Mouse (Mus musculus): ENCODE data around the gene Fhod1.
A peak's percentile ranks its signal among the peaks of the same experiment; 100 is the strongest.

The Fhod1 gene

DNA sequence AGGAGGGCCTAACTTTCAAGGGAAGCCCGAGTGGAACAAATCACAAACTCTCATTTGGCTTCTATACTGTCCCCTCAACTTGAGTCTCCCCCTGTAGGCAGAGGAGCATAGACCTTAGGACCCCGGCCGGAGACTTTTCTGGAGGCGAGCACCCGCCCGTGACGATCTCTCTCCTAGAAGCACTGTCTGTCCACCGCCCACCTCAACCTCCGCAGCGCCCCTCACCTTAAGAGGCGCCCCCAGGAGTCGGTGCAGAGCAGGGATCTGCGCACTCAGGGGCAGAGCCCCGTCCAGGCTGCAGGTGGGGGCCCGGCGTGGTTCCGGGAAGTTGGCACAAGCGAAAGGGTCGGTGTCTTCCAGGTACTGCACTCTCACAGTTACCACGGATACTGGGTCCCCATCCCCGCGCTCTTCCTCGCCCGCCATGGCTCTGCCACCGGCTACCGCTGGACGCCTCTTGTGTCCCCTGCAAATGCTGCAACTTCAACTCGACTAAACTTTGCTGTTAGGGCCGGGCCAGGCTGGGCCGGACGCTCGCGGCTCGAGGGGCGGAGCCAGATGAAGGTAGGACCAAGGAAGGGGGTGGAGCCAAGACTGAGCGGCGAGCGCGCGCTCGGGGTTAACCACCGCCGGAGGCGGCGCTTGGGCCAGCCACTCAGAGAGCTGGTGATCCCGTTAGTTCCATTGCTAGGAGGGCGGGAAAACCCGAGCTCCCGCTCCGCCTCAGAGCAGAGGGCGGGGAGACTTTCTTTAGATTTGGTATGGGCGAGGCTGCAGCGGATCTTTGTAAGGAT lies at the start of gene Fhod1:
TSS of gene Fhod1 (minus strand) at position 526 of the 794 bp plus-strand sequence.
- peak; percentile 98 for DNase-seq (ENCODE audit: low read depth, low spot score)

DNA sequence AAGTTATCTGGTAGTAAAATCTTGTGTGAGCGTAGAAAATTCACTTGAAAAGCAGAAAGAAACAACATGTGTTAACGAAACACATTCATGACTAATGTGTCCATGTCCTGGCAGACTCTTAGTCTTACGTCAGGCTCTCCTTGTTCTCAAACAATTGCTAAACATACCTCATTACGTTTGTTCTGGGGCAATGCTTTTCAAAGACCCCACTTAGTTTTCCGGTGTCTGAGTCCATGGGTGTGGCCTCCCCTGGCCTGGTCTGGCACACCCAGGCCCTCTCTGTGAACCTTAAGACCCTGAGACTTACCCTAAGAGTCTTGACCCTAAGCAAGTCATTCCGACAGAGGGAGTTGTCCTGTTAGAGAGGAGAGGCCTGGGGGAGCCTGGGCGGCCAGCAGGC lies 46.2 kb upstream of the Fhod1 start:
- no peak for DNase-seq (ENCODE audit: low read depth, low spot score)

DNA sequence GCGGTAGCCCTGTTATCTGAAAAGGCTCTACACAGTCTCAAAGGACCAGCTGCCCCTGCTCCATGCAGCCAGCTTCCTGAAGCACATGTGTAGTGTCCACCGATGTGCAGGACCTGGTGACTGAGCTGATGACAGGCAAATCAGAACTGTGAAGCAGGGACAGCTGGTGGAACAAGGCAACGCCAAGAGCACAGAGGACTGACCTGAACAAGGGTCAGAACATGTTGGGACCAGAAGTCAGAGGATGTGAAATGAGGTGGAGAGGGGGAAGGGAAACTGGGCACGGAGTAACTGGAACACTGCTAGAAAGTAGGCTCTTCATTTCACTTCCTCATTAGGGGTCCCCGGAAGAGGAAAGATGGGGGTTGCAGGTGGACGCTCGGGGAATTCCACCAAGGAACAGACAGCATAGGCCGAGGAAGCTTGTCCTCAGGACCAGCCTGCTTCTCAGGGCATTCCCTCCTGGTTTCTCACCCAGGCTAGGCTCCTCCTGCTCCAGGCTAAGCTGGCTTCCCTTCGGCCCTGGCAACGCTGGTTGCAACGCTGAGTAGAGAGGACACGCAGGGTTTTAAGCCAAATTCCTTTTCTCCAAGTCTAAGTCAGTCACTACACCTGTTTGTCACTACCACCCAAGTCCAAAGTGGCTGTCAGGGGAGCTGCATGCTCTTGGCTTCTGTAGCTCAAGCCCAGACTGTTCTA lies 45.5 kb upstream of the Fhod1 start:
- DNase-seq (ENCODE audit: low read depth, low spot score), result peak; percentile 73

DNA sequence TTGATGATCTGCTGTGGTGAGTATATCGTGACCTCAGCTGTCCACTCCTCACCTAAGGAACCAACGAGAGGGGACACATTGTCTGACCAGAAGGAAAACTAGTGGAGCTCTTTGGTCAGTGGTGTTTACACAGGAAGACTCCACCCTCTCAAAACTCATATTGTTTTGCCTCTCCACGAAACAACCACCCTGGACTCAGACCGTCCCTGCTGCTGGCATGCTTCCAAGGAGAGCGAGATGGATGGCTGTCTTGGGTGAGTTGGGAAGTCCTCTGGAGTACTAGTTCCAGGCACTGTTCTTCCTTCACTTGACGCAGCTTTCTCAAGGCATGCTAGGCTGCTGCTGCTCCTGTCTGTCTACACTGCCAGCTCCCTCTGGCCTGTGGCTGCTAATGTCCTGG lies 41.3 kb upstream of the Fhod1 start:
- DNase-seq (ENCODE audit: low read depth, low spot score), result no peak

DNA sequence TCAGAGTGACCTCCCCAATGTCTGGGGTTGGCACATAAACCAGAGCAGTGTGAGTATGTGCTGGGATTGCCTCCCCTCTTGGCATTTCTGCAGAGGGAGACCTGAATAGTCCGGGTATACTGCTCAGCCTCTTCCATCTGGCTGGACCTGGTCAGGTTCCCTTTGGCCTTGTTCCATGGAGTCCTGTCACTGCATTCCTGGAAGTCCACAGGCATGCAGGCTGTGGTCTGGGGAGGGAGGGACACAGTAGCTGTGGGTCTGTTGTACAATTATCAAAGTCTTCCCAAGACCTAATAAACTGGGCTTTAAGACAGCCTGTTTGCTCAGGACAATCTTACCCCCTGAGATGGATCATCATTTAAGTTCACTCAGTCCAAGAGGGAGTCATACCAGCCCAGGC lies 39.4 kb upstream of the Fhod1 start:
- DNase-seq (ENCODE audit: low read depth, low spot score), result no peak

DNA sequence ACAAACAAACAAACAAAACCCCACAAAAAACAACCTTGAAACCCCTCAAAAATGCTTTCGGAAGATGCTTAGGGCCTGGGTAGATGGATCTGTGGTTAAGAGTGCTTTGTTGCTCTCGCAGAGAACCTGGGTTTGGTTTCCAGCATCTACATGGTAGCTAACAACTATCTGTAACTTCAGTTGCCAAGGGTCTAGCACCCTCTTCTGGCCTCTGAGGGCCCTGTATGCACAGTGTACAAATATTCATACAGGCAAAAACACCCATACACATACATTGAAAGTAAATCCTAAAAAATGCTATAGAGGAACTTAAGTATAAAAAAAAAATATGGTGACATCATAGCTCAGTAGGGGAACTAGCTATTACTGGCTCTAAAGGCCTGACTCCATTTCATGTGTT lies 36.3 kb upstream of the Fhod1 start:
- DNase-seq (ENCODE audit: low read depth, low spot score), result peak; percentile 16

DNA sequence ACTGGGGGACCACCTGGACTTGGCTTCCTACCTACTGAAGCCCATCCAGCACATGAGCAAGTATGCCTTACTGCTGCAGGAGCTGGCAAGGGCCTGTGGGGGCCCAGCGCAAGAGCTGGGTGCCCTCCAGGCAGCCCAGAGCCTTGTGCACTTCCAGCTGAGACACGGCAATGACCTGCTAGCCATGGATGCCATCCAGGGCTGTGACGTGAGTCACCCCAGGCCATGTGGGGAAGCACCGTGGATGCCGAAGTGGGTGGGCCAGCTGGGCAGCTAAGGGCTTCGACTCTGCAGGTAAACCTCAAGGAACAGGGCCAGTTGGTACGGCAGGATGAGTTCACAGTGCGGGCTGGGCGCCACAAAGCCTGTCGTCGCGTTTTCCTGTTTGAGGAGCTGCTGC lies 32.6 kb upstream of the Fhod1 start:
- no peak for DNase-seq (ENCODE audit: low read depth, low spot score)

DNA sequence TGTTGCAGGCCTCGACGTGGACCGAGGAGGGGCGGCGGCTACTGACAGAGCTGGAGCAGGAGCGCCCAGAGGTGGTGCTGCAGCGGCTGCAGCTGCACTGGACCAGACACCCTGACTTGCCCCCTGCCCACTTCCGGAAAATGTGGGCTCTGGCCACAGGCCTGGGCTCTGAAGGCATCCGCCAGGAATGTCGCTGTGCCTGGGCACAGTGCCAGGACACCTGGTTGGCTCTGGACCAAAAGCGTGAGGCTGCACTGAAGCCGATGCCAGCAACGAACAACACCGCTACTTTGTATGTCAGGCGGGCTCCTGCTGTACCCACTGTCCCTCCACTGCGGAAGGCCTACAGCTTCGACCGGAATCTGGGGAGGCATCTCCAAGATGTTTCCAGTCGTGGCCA lies 30.9 kb upstream of the Fhod1 start:
- DNase-seq (ENCODE audit: low read depth, low spot score), result no peak

DNA sequence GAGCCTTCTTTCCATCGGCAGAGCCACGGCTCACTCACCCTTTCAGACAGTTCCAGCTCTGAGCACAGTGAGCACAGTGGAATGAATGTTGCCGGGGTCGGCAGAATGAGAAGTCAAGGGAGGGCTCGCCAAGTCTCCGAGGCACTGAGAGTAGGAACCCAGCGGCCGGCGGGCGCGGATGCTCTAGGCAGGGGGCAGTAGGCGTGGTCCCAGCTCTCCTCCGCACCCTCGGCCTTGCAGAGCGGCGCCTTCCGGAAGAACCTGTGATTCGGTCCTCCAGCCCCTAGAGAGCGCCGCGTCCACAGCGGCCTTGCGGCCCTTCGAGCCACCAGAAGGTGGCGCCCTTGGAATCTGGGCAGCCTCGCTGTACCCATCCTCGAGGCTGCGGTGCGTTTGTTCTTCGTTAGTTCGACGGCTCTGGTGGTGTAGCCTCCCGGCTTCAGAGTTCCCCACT lies 26.8 kb upstream of the Fhod1 start:
- peak; percentile 65 for DNase-seq (ENCODE audit: low read depth, low spot score)

DNA sequence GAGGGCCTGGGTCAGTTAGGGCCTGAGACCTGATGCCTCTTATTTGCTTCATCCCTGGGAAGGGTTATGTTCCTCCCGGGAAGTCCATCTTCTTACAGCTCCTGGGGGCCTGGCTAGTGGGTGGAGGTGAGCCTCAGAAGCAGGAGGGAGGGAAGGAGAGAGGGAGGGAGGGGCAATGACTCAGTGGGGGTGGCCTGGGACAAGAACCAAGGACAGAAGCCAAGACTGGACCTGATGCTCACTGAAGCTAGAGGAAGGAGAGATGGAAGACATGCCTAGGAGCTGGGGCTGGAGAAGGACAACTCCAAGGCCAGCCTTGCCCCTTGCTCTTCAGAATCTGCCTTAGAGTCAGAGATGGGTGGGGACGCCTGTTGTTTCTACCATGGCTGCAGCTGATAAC lies 25.3 kb upstream of the Fhod1 start, which contains the start of gene Plekhg4:
TSS of gene Plekhg4 (plus strand) at position 243 of the 400 bp plus-strand sequence.
- no peak for DNase-seq (ENCODE audit: low read depth, low spot score)

DNA sequence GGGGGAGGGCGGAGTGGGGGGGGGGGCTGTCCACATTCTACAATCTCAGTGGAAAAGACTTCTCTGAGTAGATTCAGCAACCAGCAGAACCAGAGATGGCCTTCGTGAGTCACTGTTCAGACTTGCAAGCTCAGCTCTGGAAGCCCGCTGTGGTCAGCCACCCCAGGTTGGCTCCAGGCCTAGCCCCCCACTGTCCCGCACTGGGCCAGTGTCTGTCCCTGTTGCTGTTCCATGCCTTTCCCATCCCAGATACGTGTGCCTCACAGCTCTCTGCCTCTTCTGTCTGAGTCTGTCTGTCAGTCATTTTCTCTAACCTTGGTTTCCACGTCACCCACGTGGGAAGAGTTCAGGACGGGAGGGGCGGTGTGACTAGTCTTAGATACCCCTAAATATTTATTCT lies 24.7 kb upstream of the Fhod1 start:
- no peak for DNase-seq (ENCODE audit: low read depth, low spot score)

DNA sequence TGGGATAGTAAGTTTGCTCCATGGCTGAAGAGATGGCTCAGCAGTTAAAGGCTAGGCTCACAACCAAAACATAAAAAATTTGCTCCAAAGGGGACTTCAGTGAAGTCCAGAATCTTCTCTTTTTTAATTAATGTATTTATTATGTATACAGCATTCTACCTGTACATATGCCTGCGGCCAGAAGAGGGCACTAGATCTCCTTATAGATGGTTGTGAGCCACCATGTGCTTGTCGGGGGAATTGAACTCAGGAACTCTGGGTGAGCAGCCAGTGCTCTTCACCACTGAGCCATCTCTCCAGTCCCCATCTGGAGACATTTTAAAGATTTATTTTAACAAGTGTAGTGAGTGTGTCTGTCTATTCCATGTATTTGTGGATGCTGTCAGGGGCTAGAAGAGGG lies 19.4 kb upstream of the Fhod1 start:
- peak; percentile 47 for DNase-seq (ENCODE audit: low read depth, low spot score)

DNA sequence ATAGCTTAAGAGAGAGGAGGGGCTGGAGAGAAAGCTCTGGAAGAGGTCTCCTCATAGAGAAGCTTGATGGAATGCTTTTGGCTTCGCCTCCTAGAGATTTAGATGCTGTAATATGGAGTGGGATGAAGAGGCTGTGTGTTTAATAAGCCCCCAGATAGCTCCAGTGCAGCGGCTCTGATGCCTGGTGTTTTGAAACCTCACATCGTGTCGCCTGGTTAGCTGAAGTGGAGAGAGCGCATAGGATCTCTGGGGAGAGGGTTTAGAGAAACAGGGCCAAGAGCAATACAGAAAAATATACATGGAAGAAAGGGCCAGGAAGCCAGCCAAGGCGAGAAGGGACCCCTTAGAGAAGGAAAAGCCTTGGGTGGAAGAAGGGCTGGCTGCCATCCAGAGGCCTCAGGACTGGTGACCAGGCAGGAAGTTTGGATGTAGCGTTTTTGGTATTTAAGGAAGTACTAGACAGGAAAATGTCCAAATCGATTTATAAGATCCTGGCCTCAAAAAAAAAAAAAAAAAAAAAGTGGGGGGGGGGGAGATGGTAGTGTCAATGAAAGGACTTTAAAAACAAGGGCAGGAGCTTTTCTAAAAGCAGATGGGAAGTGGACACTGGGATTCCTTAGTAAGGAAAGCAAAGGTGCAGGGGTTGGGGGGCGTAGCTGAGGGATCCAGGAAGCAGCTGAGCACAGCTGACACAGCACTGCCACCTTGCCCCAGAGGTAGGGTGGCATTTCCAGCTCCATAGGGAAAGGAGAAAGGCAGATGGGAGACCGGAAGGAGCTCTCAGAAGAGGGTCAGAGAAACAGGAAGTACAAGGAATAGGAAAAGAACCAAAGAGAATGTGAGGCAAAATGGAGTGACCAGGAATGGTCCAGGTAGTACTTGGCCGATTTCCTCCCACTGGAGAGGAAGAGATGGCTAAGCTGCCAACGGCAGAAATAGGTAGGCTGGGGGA lies 14.3 kb upstream of the Fhod1 start:
- no peak for DNase-seq (ENCODE audit: low read depth, low spot score)

DNA sequence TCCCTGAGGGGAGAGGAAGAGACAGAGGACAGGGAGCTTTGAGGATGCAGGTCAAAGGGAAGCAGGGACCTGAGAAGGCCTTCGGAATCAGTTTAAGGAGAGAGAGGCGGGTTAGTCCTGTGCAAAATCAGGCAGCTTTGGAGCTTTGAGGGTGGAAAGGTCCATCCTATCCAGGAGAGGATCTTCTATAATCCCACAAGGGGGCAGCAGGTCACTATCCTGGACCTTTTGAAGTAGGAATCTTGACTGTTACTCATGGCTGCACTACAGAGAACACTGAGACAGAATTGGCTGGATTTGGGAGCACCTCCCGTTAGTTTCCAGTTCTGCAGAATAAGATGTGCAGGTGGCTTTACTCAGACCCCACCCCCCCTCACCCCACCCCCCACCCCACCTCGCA lies 11.9 kb upstream of the Fhod1 start:
- DNase-seq (ENCODE audit: low read depth, low spot score), result no peak

DNA sequence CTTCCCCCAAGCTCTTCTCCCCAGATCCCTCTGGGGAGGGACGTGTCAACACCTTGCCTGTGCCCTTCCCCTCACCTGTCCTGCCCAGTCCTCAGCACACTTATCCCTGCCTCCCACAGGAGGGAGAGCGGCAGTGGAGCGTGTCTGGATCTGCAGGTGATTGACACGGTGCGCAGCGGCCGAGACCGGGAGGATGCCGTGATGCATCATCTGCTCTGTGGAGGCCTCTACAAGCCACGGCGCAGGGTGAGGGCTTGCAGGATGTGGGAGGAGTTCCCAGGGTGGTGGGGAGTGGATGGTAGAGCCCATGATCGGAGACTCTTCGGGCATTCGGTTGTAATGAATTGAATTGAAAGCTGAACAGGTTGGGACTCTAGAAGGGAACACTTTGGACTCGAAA lies 11.5 kb upstream of the Fhod1 start:
- no peak for DNase-seq (ENCODE audit: low read depth, low spot score)

DNA sequence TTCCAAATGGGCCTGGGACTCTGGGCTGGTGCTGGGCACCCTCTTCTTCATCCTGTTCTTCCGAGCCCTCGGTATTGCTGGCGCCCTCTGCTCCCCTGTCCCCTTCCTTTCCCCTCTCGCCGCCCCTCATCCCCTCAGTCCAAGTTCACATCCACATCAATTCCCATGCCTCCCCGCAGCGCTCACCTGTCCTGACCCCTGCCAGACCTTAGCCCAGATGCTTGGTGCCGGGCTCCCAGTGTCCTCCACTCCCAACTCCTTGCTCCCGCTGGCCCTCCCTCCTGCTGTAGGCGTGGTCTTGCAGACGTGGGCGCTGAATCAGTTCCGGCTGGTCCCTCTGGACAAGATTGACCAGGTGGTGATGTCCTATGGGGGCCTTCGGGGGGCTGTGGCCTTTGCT lies 8.9 kb upstream of the Fhod1 start:
- no peak for DNase-seq (ENCODE audit: low read depth, low spot score)

DNA sequence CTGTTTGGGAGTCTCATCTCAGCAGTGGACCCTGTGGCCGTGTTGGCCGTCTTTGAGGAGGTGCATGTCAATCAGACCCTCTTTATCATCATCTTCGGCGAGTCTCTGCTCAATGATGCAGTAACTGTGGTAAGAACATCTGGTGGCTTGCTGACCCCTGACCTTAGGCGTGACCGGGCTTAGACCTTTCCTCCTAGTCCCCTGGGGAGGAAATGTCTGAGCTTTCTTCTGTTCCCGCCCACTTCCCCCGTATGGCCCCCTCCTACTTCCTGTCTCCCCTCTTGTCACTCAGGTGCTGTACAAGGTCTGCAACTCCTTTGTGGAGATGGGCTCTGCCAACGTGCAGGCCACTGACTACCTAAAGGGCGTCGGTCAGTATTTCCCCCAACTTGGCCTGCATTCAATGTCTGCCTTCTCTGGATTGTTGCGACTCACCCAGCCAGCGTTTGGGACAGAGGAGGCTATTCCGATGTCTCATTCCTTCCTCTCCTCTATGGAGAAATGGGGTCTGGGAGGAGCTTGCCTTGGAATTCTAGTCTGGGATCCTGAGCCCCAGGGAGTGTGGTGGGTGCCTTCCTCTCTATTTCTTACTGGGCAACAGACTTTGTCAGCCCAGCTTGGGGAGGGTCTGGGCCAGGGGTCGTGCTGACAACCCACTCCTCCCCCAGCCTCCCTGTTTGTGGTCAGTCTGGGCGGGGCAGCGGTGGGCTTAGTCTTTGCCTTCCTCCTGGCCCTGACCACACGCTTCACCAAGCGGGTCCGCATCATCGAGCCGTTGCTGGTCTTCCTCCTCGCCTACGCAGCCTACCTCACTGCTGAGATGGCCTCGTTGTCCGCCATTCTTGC lies 7.6 kb upstream of the Fhod1 start:
- peak; percentile 74 for DNase-seq (ENCODE audit: low read depth, low spot score)

DNA sequence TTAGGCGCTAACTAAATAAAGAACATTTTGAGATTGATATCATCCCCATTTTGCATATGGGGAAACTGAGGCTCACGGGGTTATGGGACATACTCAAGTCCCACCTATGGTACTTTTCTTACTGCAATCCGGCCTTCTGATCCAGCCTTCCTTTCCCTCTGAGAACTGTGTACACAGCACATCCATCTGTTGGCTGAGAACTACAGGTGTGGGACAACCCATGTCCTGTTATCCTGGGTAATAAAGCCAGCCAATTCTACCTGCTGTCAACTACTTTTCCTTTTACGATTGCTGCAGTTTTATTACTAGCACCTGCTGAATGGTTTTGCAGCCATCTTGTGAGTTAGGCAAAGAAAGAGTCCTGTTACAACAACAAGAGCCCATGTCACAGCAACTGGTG lies 6.8 kb upstream of the Fhod1 start:
- DNase-seq (ENCODE audit: low read depth, low spot score), result no peak

DNA sequence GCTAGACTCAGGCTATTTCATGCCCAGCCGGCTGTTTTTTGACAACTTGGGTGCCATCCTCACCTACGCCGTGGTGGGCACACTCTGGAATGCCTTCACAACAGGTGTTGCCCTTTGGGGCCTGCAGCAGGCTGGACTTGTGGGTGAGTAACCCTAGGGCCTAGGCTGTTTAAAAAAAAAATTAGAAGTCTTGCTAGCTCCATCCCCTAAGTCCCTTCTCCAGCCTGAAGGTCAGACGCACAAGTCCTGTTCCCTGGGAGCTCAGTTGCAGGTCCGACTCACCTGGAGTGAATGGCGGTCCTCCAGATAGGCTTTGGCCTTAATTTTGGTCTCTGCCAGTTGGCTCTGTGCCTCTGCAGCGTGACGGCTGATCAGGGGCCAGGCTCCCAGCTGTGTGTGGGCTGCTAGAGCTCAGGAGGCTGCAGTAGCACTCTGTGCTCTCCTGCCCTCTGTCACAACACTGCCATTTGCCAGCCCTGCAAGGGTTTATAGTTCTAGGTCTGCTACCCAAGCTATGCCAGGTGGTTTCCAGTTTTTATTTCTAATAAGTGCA lies 5.9 kb upstream of the Fhod1 start:
- DNase-seq (ENCODE audit: low read depth, low spot score), result no peak

DNA sequence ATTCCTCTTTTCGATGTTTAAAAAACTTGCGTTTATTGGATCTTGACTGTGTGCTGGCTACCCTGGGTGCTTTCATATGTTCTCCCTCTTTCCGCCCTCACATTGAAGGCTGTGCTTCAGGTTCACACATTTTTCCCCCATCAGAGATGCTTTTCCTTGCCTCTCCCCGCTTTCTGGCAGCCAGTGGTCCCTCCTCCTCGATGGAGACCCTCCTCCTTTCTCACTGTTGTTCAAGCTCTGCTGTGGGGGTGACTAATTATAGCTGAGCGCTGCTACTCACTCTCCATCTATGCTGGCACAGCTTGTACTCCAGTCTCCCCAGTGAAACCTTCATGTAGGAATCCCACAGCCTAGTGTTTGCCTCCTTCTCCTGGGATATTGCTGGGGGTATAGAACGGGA lies 2.4 kb upstream of the Fhod1 start:
- DNase-seq (ENCODE audit: low read depth, low spot score), result no peak

All from A20 (cell line).